Mouse (Mus musculus) liver, embryonic 12.5 days (tissue): ENCODE measurements at regions not wholly inside any gene's neighbourhood (a gene's known extent, or its start where the extent isn't known, plus 50 kb on each side); places are given as distances from the start of the nearest gene placed in this dataset.

Experiments
- ATAC-seq: fragments of 200-750 bp; cut with Nextera tagmentation; 2 replicates; pipeline ENCODE4 v1.8.0; 2017; ENCODE audit warnings: moderate number of reproducible peaks, mild to moderate bottlenecking, moderate library complexity
- H3K27ac ChIP-seq: fragments of 300-500 bp; sonication (generic); 2 replicates; pipeline ENCODE4 v1.5.1; 2016; ENCODE audit warnings: mild to moderate bottlenecking
- H3K27me3 ChIP-seq: fragments of 300-500 bp; sonication (generic); replicated peaks from 2 replicates; pipeline ENCODE4 v1.6.1; 2016; ENCODE audit warnings: mild to moderate bottlenecking, moderate library complexity
- H3K36me3 ChIP-seq: fragments of 300-500 bp; sonication (generic); 2 replicates; pipeline ENCODE4 v1.6.1; 2016; ENCODE audit warnings: mild to moderate bottlenecking, moderate library complexity
- H3K4me1 ChIP-seq: fragments of 300-500 bp; sonication (generic); 2 replicates; pipeline ENCODE4 v1.6.1; 2016
- H3K4me2 ChIP-seq: fragments of 300-500 bp; sonication (generic); 2 replicates; pipeline ENCODE4 v1.6.1; 2016; ENCODE audit warnings: mild to moderate bottlenecking, moderate library complexity
- H3K4me3 ChIP-seq: fragments of 300-500 bp; sonication (generic); 2 replicates; pipeline ENCODE4 v1.5.1; 2016; ENCODE audit warnings: mild to moderate bottlenecking, moderate library complexity
- H3K9ac ChIP-seq: fragments of 300-500 bp; sonication (generic); 2 replicates; pipeline ENCODE4 v1.6.1; 2016; ENCODE audit warnings: mild to moderate bottlenecking, moderate library complexity
- H3K9me3 ChIP-seq: fragments of 300-500 bp; sonication (generic); replicated peaks from 2 replicates; pipeline ENCODE4 v1.6.1; 2016; ENCODE audit warnings: mild to moderate bottlenecking, moderate library complexity
- WGBS: fragments of 180-500 bp; shearing (Covaris S2); methylation state at CpG from one replicate; pipeline ENCODE4 v1.1.7; 2016; ENCODE audit not compliant: insufficient replicate concordance; 5-methylcytosine and 5-hydroxymethylcytosine counted together

GRCm38 (mm10) chr12:13053746-13054145 lies 112.0 kb upstream of the Mycn start:
- Histone ChIP-seq H3K27me3 (no peaks in the 10 kb centered on the region; the same call in 1 of the 2 replicates), H3K9ac (no peak overlapping the region), H3K4me3 (no peak overlapping the region), H3K4me1 (no peaks in the 10 kb centered on the region; the same call in 1 of the 2 replicates), H3K27ac (no peak overlapping the region), H3K9me3 (no peaks in the 10 kb centered on the region), H3K4me2 (no peak overlapping the region), H3K36me3 (no peaks in the 10 kb centered on the region)
- 53% methylated on average over 5 of the region's 5 CpGs for WGBS
- no peak for ATAC-seq

- ATAC-seq: no peak
- no peaks in the 10 kb centered on the region for H3K9me3 ChIP-seq
- no peaks in the 10 kb centered on the region; the same call in 1 of the 2 replicates for H3K27me3 ChIP-seq
- 43% methylated on average over 9 of the region's 9 CpGs for WGBS
- no peak overlapping the region for H3K9ac ChIP-seq
- no peak overlapping the region for H3K4me3 ChIP-seq
- H3K36me3 ChIP-seq: no peaks in the 10 kb centered on the region
- H3K4me2 ChIP-seq: no peak overlapping the region
- H3K27ac ChIP-seq: no peak overlapping the region
- H3K4me1 ChIP-seq: peaks cover 3% of the 10 kb centered on the region; the same call in 1 of the 2 replicates
Observed at GRCm38 (mm10) chr12:13052845-13053623, 111.3 kb upstream of the Mycn start.

GRCm38 (mm10) chr12:13052164-13052563 lies 110.5 kb upstream of the Mycn start:
- no peak overlapping the region for H3K4me2 ChIP-seq
- H3K27ac ChIP-seq: no peak overlapping the region
- H3K4me1 ChIP-seq: peaks cover 3% of the 10 kb centered on the region; the same call in 1 of the 2 replicates
- no peak overlapping the region for H3K9ac ChIP-seq
- H3K36me3 ChIP-seq: no peaks in the 10 kb centered on the region
- no peak for ATAC-seq
- H3K9me3 ChIP-seq: no peaks in the 10 kb centered on the region
- H3K4me3 ChIP-seq: no peak overlapping the region
- WGBS: 70% methylated on average over 6 of the region's 6 CpGs
- H3K27me3 ChIP-seq: no peaks in the 10 kb centered on the region; the same call in 1 of the 2 replicates

- no peak overlapping the region for H3K4me2 ChIP-seq
- peaks cover 3% of the 10 kb centered on the region; the same call in 1 of the 2 replicates for H3K4me1 ChIP-seq
- H3K27me3 ChIP-seq: no peaks in the 10 kb centered on the region; the same call in 1 of the 2 replicates
- no peak overlapping the region for H3K4me3 ChIP-seq
- H3K9me3 ChIP-seq: no peaks in the 10 kb centered on the region
- 14% methylated on average over 8 of the region's 8 CpGs for WGBS
- ATAC-seq: no peak
- no peak overlapping the region for H3K27ac ChIP-seq
- H3K36me3 ChIP-seq: no peaks in the 10 kb centered on the region
- H3K9ac ChIP-seq: no peak overlapping the region
Observed at GRCm38 (mm10) chr12:13049659-13050058, 107.9 kb upstream of the Mycn start.

GRCm38 (mm10) chr12:13048168-13048727 lies 106.5 kb upstream of the Mycn start:
- Histone ChIP-seq H3K27ac (no peak overlapping the region), H3K9ac (no peak overlapping the region), H3K36me3 (no peaks in the 10 kb centered on the region), H3K4me1 (peaks cover 7% of the 10 kb centered on the region; the same call in 1 of the 2 replicates), H3K9me3 (no peaks in the 10 kb centered on the region), H3K27me3 (no peaks in the 10 kb centered on the region; the same call in 1 of the 2 replicates), H3K4me2 (no peak overlapping the region), H3K4me3 (no peak overlapping the region)
- no peak for ATAC-seq
- 57% methylated on average over 13 of the region's 13 CpGs for WGBS

- WGBS: 69% methylated on average over 7 of the region's 7 CpGs
- H3K9ac ChIP-seq: no peak overlapping the region
- H3K4me1 ChIP-seq: 0 out of 2 replicates have a peak, but pooled peaks cover 4% of the 10 kb centered on the region
- H3K4me3 ChIP-seq: no peak overlapping the region
- H3K4me2 ChIP-seq: no peak overlapping the region
- ATAC-seq: no peak
- no peak overlapping the region for H3K27ac ChIP-seq
- H3K9me3 ChIP-seq: no peaks in the 10 kb centered on the region
- no peaks in the 10 kb centered on the region for H3K27me3 ChIP-seq
- no peaks in the 10 kb centered on the region for H3K36me3 ChIP-seq
Observed at GRCm38 (mm10) chr12:13042934-13043333, 101.2 kb upstream of the Mycn start.

- no peak overlapping the region for H3K4me3 ChIP-seq
- H3K4me1 ChIP-seq: no peaks in the 10 kb centered on the region
- no peaks in the 10 kb centered on the region for H3K36me3 ChIP-seq
- no peak overlapping the region for H3K27ac ChIP-seq
- H3K4me2 ChIP-seq: no peak overlapping the region
- WGBS: 65% methylated on average over 5 of the region's 5 CpGs
- H3K27me3 ChIP-seq: no peaks in the 10 kb centered on the region
- no peaks in the 10 kb centered on the region for H3K9me3 ChIP-seq
- ATAC-seq: no peak
- H3K9ac ChIP-seq: no peak overlapping the region
Observed at GRCm38 (mm10) chr12:13035108-13035741, 93.5 kb upstream of the Mycn start.

GRCm38 (mm10) chr12:13030333-13030732 lies 88.6 kb upstream of the Mycn start:
- no peak overlapping the region for H3K4me2 ChIP-seq
- no peaks in the 10 kb centered on the region for H3K36me3 ChIP-seq
- H3K4me3 ChIP-seq: no peak overlapping the region
- no peaks in the 10 kb centered on the region for H3K4me1 ChIP-seq
- no peaks in the 10 kb centered on the region for H3K9me3 ChIP-seq
- no peak overlapping the region for H3K27ac ChIP-seq
- H3K27me3 ChIP-seq: no peaks in the 10 kb centered on the region
- no peak for ATAC-seq
- H3K9ac ChIP-seq: no peak overlapping the region
- WGBS: 71% methylated on average over 7 of the region's 7 CpGs

GRCm38 (mm10) chr12:13028086-13028485 lies 86.4 kb upstream of the Mycn start:
- no peak overlapping the region for H3K4me3 ChIP-seq
- H3K36me3 ChIP-seq: no peaks in the 10 kb centered on the region
- ATAC-seq: no peak
- no peaks in the 10 kb centered on the region for H3K4me1 ChIP-seq
- H3K27ac ChIP-seq: no peak overlapping the region
- WGBS: 29% methylated on average over 3 of the region's 3 CpGs
- H3K9ac ChIP-seq: no peak overlapping the region
- H3K4me2 ChIP-seq: no peak overlapping the region
- H3K9me3 ChIP-seq: no peaks in the 10 kb centered on the region
- H3K27me3 ChIP-seq: no peaks in the 10 kb centered on the region

- H3K4me1 ChIP-seq: no peaks in the 10 kb centered on the region
- no peak overlapping the region for H3K4me3 ChIP-seq
- H3K36me3 ChIP-seq: no peaks in the 10 kb centered on the region
- no peaks in the 10 kb centered on the region for H3K27me3 ChIP-seq
- H3K9ac ChIP-seq: no peak overlapping the region
- no peak overlapping the region for H3K27ac ChIP-seq
- H3K4me2 ChIP-seq: no peak overlapping the region
- ATAC-seq: no peak
- H3K9me3 ChIP-seq: no peaks in the 10 kb centered on the region
- WGBS: 47% methylated on average over 7 of the region's 7 CpGs
Observed at GRCm38 (mm10) chr12:13026041-13026580, 84.4 kb upstream of the Mycn start.

GRCm38 (mm10) chr12:13024215-13024841 lies 82.6 kb upstream of the Mycn start:
- no peak for ATAC-seq
- Histone ChIP-seq H3K36me3 (no peaks in the 10 kb centered on the region), H3K9me3 (no peaks in the 10 kb centered on the region), H3K27ac (no peak overlapping the region), H3K4me1 (no peaks in the 10 kb centered on the region), H3K4me2 (no peak overlapping the region), H3K9ac (no peak overlapping the region), H3K27me3 (no peaks in the 10 kb centered on the region), H3K4me3 (no peak overlapping the region)
- 56% methylated on average over 8 of the region's 8 CpGs for WGBS
